Mouse (Mus musculus): ENCODE measurements around the gene Ccl2. TPM values are rescaled to one million over a fixed set of nuclear protein-coding genes. Genes with fewer than 3 reads are reported as not detected.

Gene Ccl2
- total RNA-seq, 2 experiments from 2014 or later, result 1.6 to 2.5 TPM

Other genes with a start within 250 kb of the Ccl2 start
- gene 5530401A14Rik, start 174.9 kb upstream of the Ccl2 start, total RNA-seq (2015), result not detected in 2 replicates
- gene 5530401A14Rik, start 174.9 kb upstream of the Ccl2 start, total RNA-seq (2017), result not detected in 2 replicates
- gene Asic2, start 67.1 kb upstream of the Ccl2 start, total RNA-seq (2015), result not detected in 2 replicates
- not detected in 2 replicates for gene Asic2, start 67.1 kb upstream of the Ccl2 start, total RNA-seq (2017)
- not detected in 2 replicates for gene Gm17268, start 3.0 kb downstream of the Ccl2 start, total RNA-seq (2015)
- gene Gm17268, start 3.0 kb downstream of the Ccl2 start, total RNA-seq (2017), result not detected in 2 replicates
- not detected in 2 replicates for gene Ccl7, start 10.1 kb downstream of the Ccl2 start, total RNA-seq (2015)
- not detected in 2 replicates for gene Ccl7, start 10.1 kb downstream of the Ccl2 start, total RNA-seq (2017)
- gene Ccl11, start 22.3 kb downstream of the Ccl2 start, total RNA-seq (2015), result not detected in 2 replicates
- gene Ccl11, start 22.3 kb downstream of the Ccl2 start, total RNA-seq (2017), result not detected in 2 replicates
- gene Ccl12, start 66.3 kb downstream of the Ccl2 start, total RNA-seq (2015), result not detected in 2 replicates
- gene Ccl12, start 66.3 kb downstream of the Ccl2 start, total RNA-seq (2017), result not detected in 2 replicates
- gene Ccl8, start 79.6 kb downstream of the Ccl2 start, total RNA-seq (2015), result not detected in 2 replicates
- not detected in 2 replicates for gene Ccl8, start 79.6 kb downstream of the Ccl2 start, total RNA-seq (2017)